Mouse (Mus musculus) liver, postnatal 0 days (tissue): ENCODE results near the gene 3110001I22Rik. TPM values are rescaled to one million over a fixed set of nuclear protein-coding genes. Genes with fewer than 3 reads are reported as not detected.

Source experiments
- ATAC-seq: fragments of 200-750 bp; cut with Nextera tagmentation; 2 replicates; pipeline ENCODE4 v1.8.0; 2017; ENCODE audit warnings: mild to moderate bottlenecking, moderate library complexity
- DNase-seq: peaks from one replicate; pipeline ENCODE4 v3.0.0-alpha.2; 2016
- H3K27ac ChIP-seq: fragments of 300-500 bp; sonication (generic); 2 replicates; pipeline ENCODE4 v1.5.1; 2014; ENCODE audit warnings: antibody characterized with exemption, moderate library complexity, mild to moderate bottlenecking, low read depth
- H3K27me3 ChIP-seq: fragments of 300-500 bp; sonication (generic); 2 replicates; pipeline ENCODE4 v1.6.1; 2014; ENCODE audit warnings: low read length, control low read depth, mixed read lengths; ENCODE audit not compliant: insufficient read depth
- H3K36me3 ChIP-seq: fragments of 300-500 bp; sonication (generic); replicated peaks from 2 replicates; pipeline ENCODE4 v1.6.1; 2014; ENCODE audit warnings: mild to moderate bottlenecking, control low read depth, low read length, moderate library complexity, mixed read lengths; ENCODE audit not compliant: insufficient read depth
- H3K4me1 ChIP-seq: fragments of 300-500 bp; sonication (generic); 2 replicates; pipeline ENCODE4 v1.6.1; 2014; ENCODE audit warnings: antibody characterized with exemption, mild to moderate bottlenecking, control low read depth; ENCODE audit not compliant: insufficient read depth
- H3K4me2 ChIP-seq: fragments of 300-500 bp; sonication (generic); 2 replicates; pipeline ENCODE4 v1.6.1; 2014; ENCODE audit warnings: low read depth, mild to moderate bottlenecking, low read length, moderate library complexity, mixed read lengths
- H3K4me3 ChIP-seq: fragments of 300-500 bp; sonication (generic); 2 replicates; pipeline ENCODE4 v1.5.1; 2014; ENCODE audit warnings: low read depth, low read length
- H3K9ac ChIP-seq: fragments of 300-500 bp; sonication (generic); replicated peaks from 2 replicates; pipeline ENCODE4 v1.6.1; 2014; ENCODE audit warnings: mild to moderate bottlenecking, moderate library complexity
- H3K9me3 ChIP-seq: fragments of 300-500 bp; sonication (generic); 2 replicates; pipeline ENCODE4 v1.6.1; 2016; ENCODE audit warnings: mild to moderate bottlenecking, control low read depth, low read length, mixed read lengths
- CTCF ChIP-seq: sonication (generic); IDR thresholded peaks from 2 replicates; pipeline ENCODE4 v1.5.1; 2016; ENCODE audit warnings: antibody characterized with exemption, low read depth
- EP300 ChIP-seq: IDR thresholded peaks from 2 replicates; pipeline ENCODE4 v1.6.1; 2016; ENCODE audit warnings: antibody characterized with exemption, low read depth, mild to moderate bottlenecking
- WGBS: fragments of 180-500 bp; shearing (Covaris S2); extraction: QIAGEN DNeasy Blood & Tissue Kit; methylation state at CpG from one replicate; pipeline ENCODE4 v1.1.7; 2014; ENCODE audit not compliant: insufficient replicate concordance; 5-methylcytosine and 5-hydroxymethylcytosine counted together
- polyA plus RNA-seq: library from polyadenylated mRNA; unstranded; fragments of >200 nt; fragmentation: Nextera tagmentation; extraction: Ambion mirVana; gene quantifications from 2 replicates; pipeline ENCODE4 v1.2.1, GENCODE M21; 2015

3110001I22Rik gene
- polyA plus RNA-seq, 1 experiment from 2014 or later, result 2.4 TPM

DNA sequence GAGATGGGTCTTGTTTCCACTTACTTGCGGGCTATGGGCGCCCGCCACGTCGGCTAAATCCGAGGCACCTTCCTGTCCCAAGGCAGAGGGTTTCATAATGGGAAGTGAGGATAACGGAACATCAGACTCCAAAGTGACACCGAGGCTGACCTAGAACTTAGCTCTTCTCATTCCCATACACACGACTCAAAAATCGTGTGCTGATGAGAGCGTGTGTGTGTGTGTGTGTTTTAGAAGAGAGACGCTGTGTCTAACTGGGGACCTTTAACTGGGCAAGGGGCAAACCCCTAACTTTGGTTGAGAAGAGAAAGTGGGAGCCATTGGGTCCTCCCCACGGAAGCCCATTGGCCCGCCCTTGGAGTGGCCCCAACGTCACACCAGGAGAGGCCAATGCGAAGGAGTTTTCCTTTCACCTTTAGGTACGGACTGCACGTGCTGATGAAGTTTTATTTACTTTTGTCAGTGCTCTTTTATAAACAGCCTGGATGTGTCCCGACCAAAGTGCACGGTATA lies 713 bp downstream of the 3110001I22Rik start:
- H3K4me2 ChIP-seq, result peak overlapping the region; percentile 73
- peak; percentile 84 for DNase-seq
- ATAC-seq, result peak; percentile 85
- H3K9me3 ChIP-seq, result no peaks in the 10 kb centered on the region
- peak overlapping the region; percentile 65 for H3K4me3 ChIP-seq
- peak; percentile 60; the same call in 1 of the 2 replicates for TF ChIP-seq EP300
- TF ChIP-seq CTCF, result no peak
- peaks cover 21% of the 10 kb centered on the region for H3K4me1 ChIP-seq
- H3K9ac ChIP-seq, result peak overlapping the region; percentile 79
- 1% methylated on average over 20 of the region's 20 CpGs for WGBS
- peaks cover 10% of the 10 kb centered on the region for H3K36me3 ChIP-seq
- peak overlapping the region; percentile 93 for H3K27ac ChIP-seq
- no peaks in the 10 kb centered on the region for H3K27me3 ChIP-seq

DNA sequence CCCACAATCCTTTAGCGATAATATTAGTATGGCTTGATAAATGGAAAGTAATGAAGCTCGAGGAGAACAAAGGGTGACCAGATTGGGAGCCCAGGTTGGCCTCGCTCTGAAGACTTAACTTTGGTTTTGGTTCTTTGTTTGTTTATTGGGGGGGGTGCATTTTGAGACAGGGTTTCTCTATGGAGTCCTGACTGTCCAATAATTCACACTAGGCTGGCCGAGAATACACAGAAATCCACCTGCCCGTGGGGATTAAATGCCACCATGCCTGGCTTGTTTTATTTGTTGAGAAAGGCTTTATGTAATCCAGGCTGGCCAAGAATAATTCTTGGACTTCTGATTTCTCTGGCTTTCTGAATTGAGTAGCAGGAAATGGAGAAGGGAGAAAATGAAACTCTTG lies 1.4 kb downstream of the 3110001I22Rik start:
- Histone ChIP-seq H3K4me3 (peak overlapping the region; percentile 65; the same call in 1 of the 2 replicates), H3K9me3 (no peaks in the 10 kb centered on the region), H3K9ac (peak overlapping the region; percentile 49; the same call in 1 of the 2 replicates), H3K27ac (peak overlapping the region; percentile 78), H3K27me3 (no peaks in the 10 kb centered on the region), H3K36me3 (peaks cover 15% of the 10 kb centered on the region), H3K4me1 (peaks cover 21% of the 10 kb centered on the region), H3K4me2 (peak overlapping the region; percentile 73)
- no peak for DNase-seq
- WGBS, result 76% methylated on average over 5 of the region's 5 CpGs
- ATAC-seq, result no peak
- TF ChIP-seq CTCF (no peak), EP300 (no peak)

DNA sequence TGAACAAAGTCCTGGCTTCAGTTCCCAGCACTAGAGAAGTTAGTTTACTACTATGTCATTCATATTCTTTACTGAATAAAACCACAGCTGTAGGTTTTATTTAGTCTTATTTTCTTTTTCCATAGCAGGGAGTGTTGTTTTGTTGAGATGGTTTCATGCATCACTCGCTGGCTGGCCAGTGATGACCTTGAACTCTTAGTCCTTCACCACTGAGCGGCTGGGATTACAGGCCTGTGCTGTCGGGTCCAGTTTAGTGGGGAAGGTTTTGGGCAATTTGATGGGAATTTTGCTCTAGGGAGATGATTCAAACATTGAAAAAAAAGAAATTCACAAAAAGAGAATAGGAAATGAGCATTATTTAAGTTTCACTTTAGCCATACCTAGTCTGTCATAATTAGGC lies 2.8 kb downstream of the 3110001I22Rik start:
- Histone ChIP-seq H3K27ac (no peak overlapping the region), H3K9ac (no peak overlapping the region), H3K4me2 (no peak overlapping the region), H3K4me1 (peaks cover 10% of the 10 kb centered on the region), H3K4me3 (no peak overlapping the region), H3K36me3 (peaks cover 15% of the 10 kb centered on the region), H3K27me3 (no peaks in the 10 kb centered on the region), H3K9me3 (no peaks in the 10 kb centered on the region)
- no peak for DNase-seq
- 62% methylated on average over 3 of the region's 3 CpGs for WGBS
- no peak for TF ChIP-seq EP300
- TF ChIP-seq CTCF, result no peak
- ATAC-seq, result no peak

DNA sequence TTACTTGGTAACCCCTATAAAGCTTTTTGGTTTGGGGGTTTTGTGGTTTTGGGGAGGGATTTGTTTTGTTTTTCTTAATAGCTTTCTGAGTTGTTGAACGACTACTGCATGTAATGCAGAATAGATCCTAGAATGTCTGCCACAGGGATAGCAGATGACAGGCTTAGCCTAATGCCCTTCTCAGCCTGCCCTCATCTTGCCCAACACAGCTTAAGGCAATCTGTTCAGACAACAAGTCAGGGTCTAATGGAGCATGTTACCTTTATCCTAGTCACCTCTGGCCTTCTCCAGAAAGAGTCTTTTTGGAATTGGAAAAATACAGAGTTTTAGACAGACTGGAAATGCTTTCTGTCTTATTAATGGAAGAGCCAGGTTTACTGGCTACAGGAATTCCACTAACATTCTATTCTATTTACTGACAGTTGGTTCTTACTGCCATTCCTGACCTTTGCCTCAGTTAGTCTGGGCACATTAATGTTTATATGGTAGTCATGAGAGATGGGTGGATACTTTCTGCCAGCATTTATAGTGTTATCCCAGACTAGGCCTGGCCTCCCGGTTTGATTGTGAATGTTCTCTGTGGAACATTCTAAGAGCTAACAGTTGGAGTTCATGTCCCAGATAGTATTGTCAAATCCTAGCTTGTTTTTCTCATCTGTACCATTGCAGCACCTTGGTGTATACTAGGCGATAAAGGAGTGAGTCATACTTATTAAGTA lies 7.0 kb downstream of the 3110001I22Rik start:
- 76% methylated on average over 3 of the region's 3 CpGs for WGBS
- Histone ChIP-seq H3K27me3 (no peaks in the 10 kb centered on the region), H3K36me3 (peaks cover 15% of the 10 kb centered on the region), H3K27ac (peak overlapping the region; percentile 80), H3K4me2 (no peak overlapping the region), H3K4me1 (peaks cover under 1% of the 10 kb centered on the region; the same call in 1 of the 2 replicates), H3K9me3 (no peaks in the 10 kb centered on the region), H3K9ac (no peak overlapping the region), H3K4me3 (no peak overlapping the region)
- DNase-seq (no peak), ATAC-seq (peak; percentile 94)
- TF ChIP-seq CTCF, result no peak
- peak; percentile 38; the same call in 1 of the 2 replicates for TF ChIP-seq EP300

DNA sequence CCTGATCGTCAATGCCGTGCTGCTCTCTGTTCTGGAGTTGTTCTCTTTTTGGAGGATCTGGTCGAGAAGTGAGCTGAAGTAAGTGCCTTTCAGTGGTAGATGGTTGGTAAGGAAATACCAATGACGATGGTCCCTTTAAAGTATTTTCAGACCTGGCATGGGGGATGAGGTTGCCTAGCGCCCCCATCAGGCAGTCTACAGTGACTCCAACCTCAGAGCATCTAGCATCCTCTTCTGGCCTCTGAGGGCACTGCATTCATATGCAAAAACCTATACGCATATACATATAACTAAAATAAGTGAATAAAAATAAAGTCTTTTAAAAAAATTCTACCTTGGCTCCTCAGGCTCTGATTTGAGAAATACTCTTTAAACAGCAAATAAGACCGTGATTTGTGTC lies 27.3 kb downstream of the 3110001I22Rik start:
- no peak for ATAC-seq
- peak; percentile 55 for TF ChIP-seq CTCF
- no peak for TF ChIP-seq EP300
- WGBS, result 85% methylated on average over 7 of the region's 7 CpGs
- no peak overlapping the region for H3K4me3 ChIP-seq
- H3K9ac ChIP-seq, result no peak overlapping the region
- H3K27ac ChIP-seq, result no peak overlapping the region
- no peak for DNase-seq
- H3K27me3 ChIP-seq, result no peaks in the 10 kb centered on the region
- H3K4me1 ChIP-seq, result no peaks in the 10 kb centered on the region
- H3K36me3 ChIP-seq, result peaks cover 45% of the 10 kb centered on the region
- no peaks in the 10 kb centered on the region for H3K9me3 ChIP-seq
- no peak overlapping the region for H3K4me2 ChIP-seq

DNA sequence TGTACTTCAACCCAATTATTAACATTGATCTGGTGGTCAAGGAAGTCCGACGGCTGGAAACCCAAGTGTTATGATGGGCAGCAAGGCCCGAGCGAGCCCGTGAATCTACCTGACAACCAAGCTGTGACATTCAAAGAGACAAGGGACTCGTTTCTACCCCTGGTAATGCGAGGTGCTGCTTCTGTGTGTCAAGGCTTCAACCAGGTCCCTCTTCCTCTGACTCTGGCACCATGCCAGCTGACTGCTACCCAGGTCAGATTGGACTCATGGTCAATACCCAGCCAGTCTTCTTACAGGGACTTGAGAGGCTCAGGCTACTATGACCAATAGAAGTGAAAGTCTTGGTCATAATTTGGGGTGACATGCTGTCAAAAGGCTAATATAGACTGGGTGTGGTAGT lies 30.5 kb downstream of the 3110001I22Rik start:
- H3K9ac ChIP-seq, result no peak overlapping the region
- H3K9me3 ChIP-seq, result no peaks in the 10 kb centered on the region
- DNase-seq (peak; percentile 21), ATAC-seq (no peak)
- H3K4me1 ChIP-seq, result no peaks in the 10 kb centered on the region
- WGBS, result 88% methylated on average over 7 of the region's 7 CpGs
- no peaks in the 10 kb centered on the region for H3K27me3 ChIP-seq
- TF ChIP-seq CTCF (no peak), EP300 (no peak)
- no peak overlapping the region for H3K27ac ChIP-seq
- H3K4me2 ChIP-seq, result no peak overlapping the region
- H3K4me3 ChIP-seq, result no peak overlapping the region
- H3K36me3 ChIP-seq, result peaks cover 31% of the 10 kb centered on the region
